Mouse (Mus musculus): ENCODE data around the gene Appl2.

GRCm38 (mm10) chr10:83620350-83621055 is 28.0 kb downstream of the Appl2 start:
- TF ChIP-seq CTCF (IDR thresholded peaks at IDR 0.05; ENCODE audit: low read depth, low read length): no peak
- no peak for TF ChIP-seq POLR2A (IDR thresholded peaks at IDR 0.05; ENCODE audit: borderline replicate concordance, low read depth, low read length)
